Mouse (Mus musculus) liver, embryonic 12.5 days (tissue): ENCODE data around the gene Fhl3. TPM values are rescaled to one million over a fixed set of nuclear protein-coding genes. Genes with fewer than 3 reads are reported as not detected.
"Not testable (repeated sequence)": the region's sequence is repeated elsewhere in the genome, so short reads cannot be mapped to it uniquely, and the experiment has no call there.

Source experiments
- ATAC-seq: fragments of 200-750 bp; cut with Nextera tagmentation; 2 replicates; pipeline ENCODE4 v1.8.0; 2017; ENCODE audit warnings: moderate number of reproducible peaks, mild to moderate bottlenecking, moderate library complexity
- H3K27ac ChIP-seq: fragments of 300-500 bp; sonication (generic); 2 replicates; pipeline ENCODE4 v1.5.1; 2016; ENCODE audit warnings: mild to moderate bottlenecking
- H3K27me3 ChIP-seq: fragments of 300-500 bp; sonication (generic); replicated peaks from 2 replicates; pipeline ENCODE4 v1.6.1; 2016; ENCODE audit warnings: mild to moderate bottlenecking, moderate library complexity
- H3K36me3 ChIP-seq: fragments of 300-500 bp; sonication (generic); 2 replicates; pipeline ENCODE4 v1.6.1; 2016; ENCODE audit warnings: mild to moderate bottlenecking, moderate library complexity
- H3K4me1 ChIP-seq: fragments of 300-500 bp; sonication (generic); 2 replicates; pipeline ENCODE4 v1.6.1; 2016
- H3K4me2 ChIP-seq: fragments of 300-500 bp; sonication (generic); 2 replicates; pipeline ENCODE4 v1.6.1; 2016; ENCODE audit warnings: mild to moderate bottlenecking, moderate library complexity
- H3K4me3 ChIP-seq: fragments of 300-500 bp; sonication (generic); 2 replicates; pipeline ENCODE4 v1.5.1; 2016; ENCODE audit warnings: mild to moderate bottlenecking, moderate library complexity
- H3K9ac ChIP-seq: fragments of 300-500 bp; sonication (generic); 2 replicates; pipeline ENCODE4 v1.6.1; 2016; ENCODE audit warnings: mild to moderate bottlenecking, moderate library complexity
- H3K9me3 ChIP-seq: fragments of 300-500 bp; sonication (generic); replicated peaks from 2 replicates; pipeline ENCODE4 v1.6.1; 2016; ENCODE audit warnings: mild to moderate bottlenecking, moderate library complexity
- WGBS: fragments of 180-500 bp; shearing (Covaris S2); methylation state at CpG from one replicate; pipeline ENCODE4 v1.1.7; 2016; ENCODE audit not compliant: insufficient replicate concordance; 5-methylcytosine and 5-hydroxymethylcytosine counted together
- polyA plus RNA-seq: library from polyadenylated mRNA; unstranded; fragments of >200 nt; fragmentation: Nextera tagmentation; extraction: Ambion mirVana; gene quantifications from 2 replicates; pipeline ENCODE4 v1.2.1, GENCODE M21; 2016

The Fhl3 gene
- polyA plus RNA-seq, 1 experiment from 2014 or later: 3.5 TPM

DNA sequence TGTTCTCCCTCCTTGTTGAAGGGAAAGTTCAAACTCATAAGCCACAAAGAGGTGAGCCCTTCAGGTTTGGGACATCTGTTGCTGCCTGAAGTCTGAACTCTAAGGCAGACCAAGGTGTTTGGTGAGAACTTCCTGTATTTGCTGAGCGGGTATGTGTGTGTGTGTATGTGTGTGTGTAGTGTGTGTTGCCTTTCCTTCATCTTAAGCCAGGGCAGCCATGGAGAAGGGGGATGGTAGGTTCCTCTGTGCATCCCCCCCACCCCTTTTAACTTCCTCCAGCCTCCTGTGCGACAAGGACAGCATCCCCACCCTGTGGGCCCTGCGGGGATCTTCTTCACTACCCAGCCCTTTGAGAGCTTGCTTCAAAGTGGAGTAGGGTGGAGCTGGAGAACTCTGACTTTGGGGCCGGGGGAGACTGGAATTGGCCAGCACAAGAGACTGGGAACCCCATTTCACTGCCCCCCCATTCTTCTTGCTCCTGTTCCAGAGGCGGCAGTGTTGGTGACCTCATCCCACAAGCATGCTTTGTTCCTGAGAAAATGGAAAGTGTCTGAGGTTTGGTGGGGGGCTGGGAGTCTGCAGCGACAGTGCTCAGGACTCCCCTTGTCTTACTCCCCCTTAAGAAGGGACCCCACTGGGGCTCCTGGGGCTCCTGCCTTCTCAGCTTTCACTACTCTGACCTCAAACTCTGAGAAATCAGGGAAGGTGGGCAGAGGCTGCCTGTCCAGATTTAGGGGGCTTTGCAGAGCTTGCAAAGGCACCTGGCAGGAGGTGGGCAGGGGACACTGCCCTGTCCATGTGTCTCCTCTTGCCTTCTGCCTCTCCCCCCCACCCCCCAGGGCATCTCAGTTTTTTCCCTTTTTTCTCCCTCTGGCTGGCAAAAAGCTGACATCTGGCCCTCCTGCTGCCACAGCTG is 3.6 kb downstream of the Fhl3 start:
- peaks cover 23% of the 10 kb centered on the region for H3K36me3 ChIP-seq
- no peaks in the 10 kb centered on the region for H3K9me3 ChIP-seq
- H3K27ac ChIP-seq: peak overlapping the region; percentile 73
- H3K4me1 ChIP-seq: peaks cover 88% of the 10 kb centered on the region
- 21% methylated on average over 6 of the region's 6 CpGs for WGBS
- peaks cover 6% of the 10 kb centered on the region for H3K27me3 ChIP-seq
- no peak for ATAC-seq
- no peak overlapping the region; the same call in 1 of the 2 replicates for H3K9ac ChIP-seq
- H3K4me2 ChIP-seq: peak overlapping the region; percentile 31
- H3K4me3 ChIP-seq: peak overlapping the region; percentile 14

GRCm38 (mm10) chr4:124704797-124705474 is 4.4 kb downstream of the Fhl3 start:
- H3K27ac ChIP-seq: peak overlapping the region; percentile 73
- no peak overlapping the region; the same call in 1 of the 2 replicates for H3K9ac ChIP-seq
- peaks cover 23% of the 10 kb centered on the region for H3K36me3 ChIP-seq
- peak overlapping the region; percentile 14; the same call in 1 of the 2 replicates for H3K4me3 ChIP-seq
- H3K4me2 ChIP-seq: peak overlapping the region; percentile 31
- no peak for ATAC-seq
- H3K27me3 ChIP-seq: peaks cover 6% of the 10 kb centered on the region
- 13% methylated on average over 11 of the region's 11 CpGs for WGBS
- peaks cover 88% of the 10 kb centered on the region for H3K4me1 ChIP-seq
- no peaks in the 10 kb centered on the region for H3K9me3 ChIP-seq

DNA sequence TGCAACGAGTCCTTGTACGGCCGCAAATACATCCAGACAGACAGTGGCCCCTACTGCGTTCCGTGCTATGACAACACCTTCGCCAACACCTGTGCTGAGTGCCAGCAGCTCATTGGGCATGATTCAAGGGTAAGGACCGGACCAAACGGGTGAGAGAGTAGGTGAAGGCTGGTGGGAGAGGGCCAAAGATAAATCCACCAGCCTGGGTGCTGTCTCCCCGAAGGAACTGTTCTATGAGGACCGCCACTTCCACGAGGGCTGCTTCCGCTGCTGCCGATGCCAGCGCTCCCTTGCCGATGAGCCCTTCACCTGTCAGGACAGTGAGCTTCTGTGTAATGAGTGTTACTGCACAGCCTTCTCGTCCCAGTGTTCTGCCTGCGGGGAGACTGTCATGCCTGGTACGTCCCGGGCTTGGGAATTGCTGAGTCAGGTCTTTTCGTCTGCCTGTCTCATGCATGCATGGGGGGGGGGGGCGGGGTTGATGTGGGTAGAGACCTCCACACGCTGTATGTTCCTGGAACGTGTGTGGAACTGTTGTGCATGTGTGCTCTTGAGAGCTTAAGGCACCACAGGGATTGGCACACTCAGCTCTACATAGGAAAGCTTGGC is 5.3 kb downstream of the Fhl3 start:
- Histone ChIP-seq H3K27me3 (peaks cover 6% of the 10 kb centered on the region), H3K36me3 (peaks cover 23% of the 10 kb centered on the region), H3K4me3 (no peak overlapping the region), H3K9ac (no peak overlapping the region), H3K27ac (peak overlapping the region; percentile 73; the same call in 1 of the 2 replicates), H3K4me1 (peaks cover 88% of the 10 kb centered on the region), H3K4me2 (peak overlapping the region; percentile 31; the same call in 1 of the 2 replicates), H3K9me3 (no peaks in the 10 kb centered on the region)
- no peak for ATAC-seq
- WGBS: 65% methylated on average over 23 of the region's 23 CpGs

DNA sequence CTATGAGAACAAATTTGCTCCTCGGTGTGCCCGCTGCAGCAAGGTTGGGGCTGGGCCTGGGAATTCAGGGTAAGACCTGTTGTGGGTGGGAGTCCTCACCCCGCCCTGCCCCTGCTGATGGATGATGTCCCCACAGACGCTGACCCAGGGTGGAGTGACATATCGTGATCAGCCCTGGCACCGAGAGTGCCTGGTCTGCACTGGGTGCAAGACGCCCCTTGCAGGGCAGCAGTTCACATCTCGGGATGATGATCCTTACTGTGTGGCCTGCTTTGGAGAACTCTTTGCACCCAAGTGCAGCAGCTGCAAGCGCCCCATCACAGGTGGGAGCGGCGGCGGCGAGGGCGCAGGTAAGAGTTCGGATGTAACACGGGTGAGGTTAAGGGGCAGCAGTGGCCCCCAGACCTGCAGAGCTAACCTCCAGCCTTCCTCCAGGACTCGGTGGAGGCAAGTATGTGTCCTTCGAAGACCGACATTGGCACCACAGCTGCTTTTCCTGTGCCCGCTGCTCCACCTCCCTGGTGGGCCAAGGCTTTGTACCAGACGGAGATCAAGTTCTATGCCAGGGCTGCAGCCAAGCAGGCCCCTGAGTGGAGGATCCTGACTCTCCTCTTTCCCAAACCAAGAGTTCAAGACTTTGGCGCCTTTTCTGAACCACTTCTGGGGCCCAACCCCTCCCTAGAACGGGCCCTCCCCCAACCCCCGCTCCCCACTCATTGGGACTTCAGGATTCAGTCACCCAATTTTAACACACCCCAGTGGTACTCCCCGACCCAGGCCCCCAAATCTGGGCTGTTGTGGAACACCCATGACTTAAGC is 7.1 kb downstream of the Fhl3 start:
- not testable (repeated sequence) for H3K9me3 ChIP-seq, H3K27me3 ChIP-seq, H3K4me2 ChIP-seq, ATAC-seq, H3K4me3 ChIP-seq, H3K9ac ChIP-seq
- WGBS: 75% methylated on average over 25 of the region's 25 CpGs
- Histone ChIP-seq H3K27ac (peak overlapping the region; percentile 48; the same call in 1 of the 2 replicates), H3K36me3 (peaks cover 23% of the 10 kb centered on the region), H3K4me1 (peaks cover 81% of the 10 kb centered on the region)

GRCm38 (mm10) chr4:124708200-124708517 is 7.7 kb downstream of the Fhl3 start:
- peak overlapping the region; percentile 57 for H3K4me3 ChIP-seq
- not testable (repeated sequence) for ATAC-seq, H3K9me3 ChIP-seq, H3K27me3 ChIP-seq
- WGBS: 27% methylated on average over 1 of the region's 1 CpGs
- H3K9ac ChIP-seq: peak overlapping the region; percentile 69; the same call in 1 of the 2 replicates
- peaks cover 81% of the 10 kb centered on the region for H3K4me1 ChIP-seq
- H3K27ac ChIP-seq: peak overlapping the region; percentile 79
- H3K36me3 ChIP-seq: peaks cover 23% of the 10 kb centered on the region
- peak overlapping the region; percentile 84 for H3K4me2 ChIP-seq

DNA sequence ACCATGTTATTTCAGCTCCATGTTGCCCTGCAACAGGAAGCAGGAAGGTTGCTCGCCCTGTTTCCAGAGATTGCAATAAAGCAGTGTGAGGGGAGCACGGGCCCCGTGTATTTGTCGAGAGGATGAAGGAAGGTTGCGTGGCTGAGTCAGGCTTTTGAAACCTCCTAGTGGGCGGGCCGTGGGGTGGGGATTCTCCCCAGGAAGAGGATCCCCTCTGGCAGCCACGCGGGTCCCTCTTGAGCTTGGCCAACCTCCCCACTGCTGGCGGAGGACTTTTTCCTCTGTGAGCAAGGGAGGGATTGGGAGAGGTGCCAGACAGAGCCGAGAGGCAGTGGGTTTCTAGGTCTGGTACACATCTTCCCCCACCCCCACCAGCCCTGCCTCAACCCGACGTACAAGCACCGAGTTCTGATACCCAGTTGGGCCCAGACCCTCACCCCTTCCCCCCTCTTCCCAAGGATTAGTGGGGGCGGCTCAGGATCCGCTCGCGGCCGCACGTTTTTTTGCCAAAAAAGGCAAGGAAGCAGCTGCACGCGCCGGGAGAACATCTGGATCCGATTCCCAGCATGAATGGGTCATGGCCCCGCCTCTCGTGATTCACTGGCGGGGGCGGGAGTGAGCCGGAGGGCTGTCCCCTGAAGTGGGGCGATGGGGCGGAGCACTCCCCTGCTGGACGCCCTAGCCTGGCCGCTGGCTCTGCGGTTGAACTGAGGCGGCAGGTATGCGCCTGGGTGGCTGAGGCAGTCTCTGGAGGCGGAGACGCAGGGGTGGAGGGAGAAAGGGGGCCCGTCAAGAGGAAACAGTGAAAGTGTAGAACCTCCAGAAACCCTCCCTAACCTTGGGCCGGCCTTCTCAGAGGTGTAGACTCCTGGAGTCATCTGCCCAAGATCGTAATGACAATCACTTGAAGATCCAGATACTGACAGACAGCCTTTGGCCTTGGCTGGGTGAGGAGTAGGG is 8.3 kb downstream of the Fhl3 start:
- Histone ChIP-seq H3K27me3 (no peaks in the 10 kb centered on the region; the same call in 1 of the 2 replicates), H3K9me3 (no peaks in the 10 kb centered on the region), H3K36me3 (peaks cover 23% of the 10 kb centered on the region), H3K9ac (peak overlapping the region; percentile 69), H3K4me1 (peaks cover 81% of the 10 kb centered on the region), H3K27ac (peak overlapping the region; percentile 79), H3K4me2 (peak overlapping the region; percentile 84), H3K4me3 (peak overlapping the region; percentile 57)
- ATAC-seq: peak; percentile 84
- WGBS: 4% methylated on average over 41 of the region's 41 CpGs

DNA sequence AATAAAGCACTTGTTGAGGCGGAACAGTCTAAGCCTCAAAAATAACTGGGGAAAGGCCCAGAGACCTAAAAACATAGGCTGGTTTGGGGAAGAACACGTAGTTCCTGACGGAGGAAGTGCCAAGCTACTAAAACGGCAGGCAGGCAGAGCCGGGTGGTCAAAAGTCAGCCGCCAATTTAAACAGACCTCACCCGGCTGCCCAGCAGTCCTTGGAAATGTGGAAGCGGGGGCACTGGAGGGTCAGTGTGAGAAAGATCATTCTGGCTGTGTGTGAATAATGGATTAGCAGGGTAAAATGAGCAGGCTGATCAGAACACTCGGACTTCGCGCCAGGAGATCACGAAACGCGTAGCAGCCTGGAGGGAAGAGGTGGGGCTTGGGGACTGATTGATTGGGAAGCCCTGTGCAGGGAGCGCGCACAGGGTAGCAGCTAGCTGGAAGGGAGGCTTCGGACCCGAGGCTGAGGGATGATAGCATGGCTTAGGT is 9.5 kb downstream of the Fhl3 start:
- peak overlapping the region; percentile 69 for H3K9ac ChIP-seq
- peaks cover 23% of the 10 kb centered on the region for H3K36me3 ChIP-seq
- peak overlapping the region; percentile 57 for H3K4me3 ChIP-seq
- WGBS: 6% methylated on average over 18 of the region's 18 CpGs
- H3K27ac ChIP-seq: peak overlapping the region; percentile 79
- ATAC-seq: 0 out of 2 replicates have a peak, but pooled peaks have one; percentile 9
- no peaks in the 10 kb centered on the region for H3K27me3 ChIP-seq
- peaks cover 74% of the 10 kb centered on the region for H3K4me1 ChIP-seq
- H3K9me3 ChIP-seq: no peaks in the 10 kb centered on the region
- H3K4me2 ChIP-seq: peak overlapping the region; percentile 84

DNA sequence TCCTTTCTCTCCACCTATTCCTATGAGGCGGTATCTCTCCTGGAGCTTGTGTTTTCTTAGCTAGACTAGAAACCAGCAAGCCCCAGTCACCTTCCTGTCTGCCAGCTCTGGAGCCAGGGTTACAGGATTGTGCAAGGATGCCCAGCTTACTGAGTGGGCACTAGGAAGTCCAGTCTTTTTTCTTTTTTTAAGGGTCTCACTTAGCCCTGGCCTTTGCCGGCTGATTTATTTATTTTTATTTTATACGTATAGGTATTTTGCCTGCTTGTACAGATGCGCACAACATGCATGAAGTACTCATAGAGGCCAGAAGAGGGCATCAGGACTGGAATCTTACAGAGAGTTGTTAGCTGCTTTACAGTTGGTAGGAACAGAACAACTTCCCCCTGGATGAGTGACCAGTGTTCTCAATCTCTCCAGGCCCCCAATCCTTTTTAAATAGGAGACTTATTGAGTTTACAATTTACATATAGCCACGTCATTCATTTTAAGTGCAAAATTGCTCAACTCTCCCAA is 10.3 kb downstream of the Fhl3 start:
- peaks cover 21% of the 10 kb centered on the region for H3K36me3 ChIP-seq
- WGBS: 6% methylated on average over 5 of the region's 5 CpGs
- H3K27ac ChIP-seq: peak overlapping the region; percentile 79
- H3K4me3 ChIP-seq: no peak overlapping the region
- no peak for ATAC-seq
- H3K9ac ChIP-seq: no peak overlapping the region
- H3K4me2 ChIP-seq: peak overlapping the region; percentile 84
- no peaks in the 10 kb centered on the region for H3K9me3 ChIP-seq
- H3K4me1 ChIP-seq: peaks cover 73% of the 10 kb centered on the region
- H3K27me3 ChIP-seq: no peaks in the 10 kb centered on the region

GRCm38 (mm10) chr4:124712618-124713017 is 12.1 kb downstream of the Fhl3 start:
- Histone ChIP-seq H3K36me3 (peaks cover 23% of the 10 kb centered on the region), H3K9ac (no peak overlapping the region), H3K27me3 (no peaks in the 10 kb centered on the region), H3K4me1 (peaks cover 74% of the 10 kb centered on the region), H3K4me3 (no peak overlapping the region), H3K9me3 (no peaks in the 10 kb centered on the region), H3K27ac (peak overlapping the region; percentile 78), H3K4me2 (peak overlapping the region; percentile 24)
- peak; percentile 75 for ATAC-seq
- 39% methylated on average over 6 of the region's 6 CpGs for WGBS

- ATAC-seq: not testable (repeated sequence)
These were observed 13.3 kb downstream of the Fhl3 start for GRCm38 (mm10) chr4:124713850-124714249.

More at GRCm38 (mm10) chr4:124713850-124714249, 13.3 kb downstream of the Fhl3 start:
- H3K4me3 ChIP-seq, H3K9ac ChIP-seq, H3K27me3 ChIP-seq, H3K9me3 ChIP-seq: not testable (repeated sequence)
- Histone ChIP-seq H3K4me2 (peak overlapping the region; percentile 81), H3K27ac (peak overlapping the region; percentile 78), H3K4me1 (peaks cover 64% of the 10 kb centered on the region), H3K36me3 (peaks cover 32% of the 10 kb centered on the region)
- WGBS: 64% methylated on average over 5 of the region's 5 CpGs
